31 mouse cellular contexts compared by ENCODE assay signal in genomic region chr5:53865146-53865545, GRCm38 (mm10).
"Had no signal": no experiment of that assay in that cellular context is flagged by ENCODE, and none has a peak within 500 bp of the region (broad histone marks: within the 10 kb centered on the region; RNA-seq: fewer than 3 reads in every experiment).

No protein-coding gene starts in this region.

- H3K4me1 ChIP-seq: limb, embryonic 10.5 days; limb, embryonic 12.5 days; limb, embryonic 13.5 days; limb, embryonic 15.5 days; liver, embryonic 12.5 days; liver, embryonic 13.5 days; liver, embryonic 15.5 days; lung, embryonic 15.5 days; megakaryocyte, embryonic 14.5 days; midbrain, embryonic 10.5 days; midbrain, embryonic 12.5 days; midbrain, embryonic 13.5 days; midbrain, embryonic 15.5 days; neural tube, embryonic 12.5 days had no signal

- DNase-seq: left cerebral cortex, postnatal 4 days; liver; liver, embryonic 13.5 days; liver, postnatal 0 days; lung, adult 18-20 months; lung, adult 2 months; lung, embryonic 14.5 days; lung, postnatal 10 days; lung, postnatal 14 days; lung, postnatal 36 days; lung, postnatal 4 days; midbrain, embryonic 14.5 days had no signal

- ATAC-seq: liver, embryonic 12.5 days; liver, postnatal 0 days; lung, postnatal 0 days; midbrain, embryonic 13.5 days; midbrain, embryonic 15.5 days; midbrain, embryonic 16.5 days had no signal

- H3K36me3 ChIP-seq: liver, embryonic 12.5 days; liver, embryonic 13.5 days; liver, embryonic 15.5 days; lung, embryonic 15.5 days; midbrain, embryonic 10.5 days; midbrain, embryonic 12.5 days; midbrain, embryonic 15.5 days; neural tube, embryonic 12.5 days had no signal

- H3K27me3 ChIP-seq: limb, embryonic 12.5 days; limb, embryonic 13.5 days; limb, embryonic 15.5 days; liver, embryonic 12.5 days; liver, embryonic 13.5 days; liver, embryonic 15.5 days; lung, embryonic 15.5 days; megakaryocyte, embryonic 14.5 days; midbrain, embryonic 12.5 days; midbrain, embryonic 13.5 days; midbrain, embryonic 15.5 days; neural tube, embryonic 12.5 days had no signal

- H3K27ac ChIP-seq: limb, embryonic 10.5 days; limb, embryonic 12.5 days; limb, embryonic 13.5 days; limb, embryonic 15.5 days; liver, embryonic 12.5 days; liver, embryonic 13.5 days; liver, embryonic 14.5 days; liver, embryonic 15.5 days; lung, embryonic 15.5 days; macrophage; midbrain, embryonic 10.5 days; midbrain, embryonic 12.5 days; midbrain, embryonic 13.5 days; midbrain, embryonic 15.5 days; neural tube, embryonic 12.5 days had no signal

- H3K9me3 ChIP-seq: limb, embryonic 10.5 days; limb, embryonic 12.5 days; limb, embryonic 13.5 days; limb, embryonic 15.5 days; liver, embryonic 12.5 days; liver, embryonic 13.5 days; liver, embryonic 15.5 days; lung, embryonic 15.5 days; megakaryocyte, embryonic 14.5 days; midbrain, embryonic 10.5 days; midbrain, embryonic 12.5 days; midbrain, embryonic 13.5 days; midbrain, embryonic 15.5 days; neural tube, embryonic 12.5 days had no signal

- H3K4me3 ChIP-seq: limb, embryonic 10.5 days; limb, embryonic 12.5 days; limb, embryonic 13.5 days; limb, embryonic 15.5 days; liver, embryonic 12.5 days; liver, embryonic 13.5 days; liver, embryonic 15.5 days; lung, embryonic 15.5 days; megakaryocyte, embryonic 14.5 days; midbrain, embryonic 10.5 days; midbrain, embryonic 12.5 days; midbrain, embryonic 13.5 days; midbrain, embryonic 15.5 days; myocyte; neural tube, embryonic 12.5 days had no signal

- H3K9ac ChIP-seq: limb, embryonic 12.5 days; limb, embryonic 13.5 days; limb, embryonic 15.5 days; liver, embryonic 12.5 days; liver, embryonic 13.5 days; liver, embryonic 14.5 days; liver, embryonic 15.5 days; liver, postnatal 0 days; lung, embryonic 14.5 days; lung, embryonic 15.5 days; midbrain, embryonic 12.5 days; midbrain, embryonic 13.5 days; midbrain, embryonic 15.5 days; neural tube, embryonic 12.5 days had no signal

- H3K4me2 ChIP-seq: limb, embryonic 12.5 days; limb, embryonic 13.5 days; limb, embryonic 15.5 days; liver, embryonic 11.5 days; liver, embryonic 12.5 days; liver, embryonic 13.5 days; liver, embryonic 15.5 days; lung, embryonic 14.5 days; lung, embryonic 15.5 days; midbrain, embryonic 12.5 days; midbrain, embryonic 13.5 days; midbrain, embryonic 15.5 days; neural tube, embryonic 12.5 days had no signal
